Mouse (Mus musculus) ES-Bruce4 (cell line): ENCODE measurements at regions not wholly inside any gene's neighbourhood (a gene's known extent, or its start where the extent isn't known, plus 50 kb on each side); places are given as distances from the start of the nearest gene placed in this dataset.

Experiments used
- CTCF ChIP-seq: IDR thresholded peaks from one replicate; pipeline ENCODE4 v1.8.1; 2011; ENCODE audit warnings: low read depth, low read length
- EP300 ChIP-seq: IDR thresholded peaks from 2 replicates; pipeline ENCODE4 v1.6.1; 2011; ENCODE audit warnings: low read depth, low read length; ENCODE audit not compliant: insufficient read depth

- no peak for TF ChIP-seq CTCF
- no peak for TF ChIP-seq EP300
Observed at GRCm38 (mm10) chr9:46851336-46851735, 147.2 kb upstream of the Gm4791 start.
